Mouse (Mus musculus) brain, embryonic 14.5 days (tissue): Measurements from ENCODE around the gene Cilp.

Experiments used
- CTCF ChIP-seq: fragments of 200-500 bp; IDR thresholded peaks from 2 replicates; pipeline ENCODE4 v1.5.1; 2012; ENCODE audit warnings: inconsistent platforms, mild to moderate bottlenecking, moderate library complexity, borderline replicate concordance; ENCODE audit not compliant: insufficient read depth, insufficient read length; ENCODE audit errors: extremely low read depth
- POLR2A ChIP-seq: fragments of 200-500 bp; IDR thresholded peaks from 2 replicates; pipeline ENCODE4 v1.6.1; 2012; ENCODE audit warnings: mild to moderate bottlenecking, inconsistent platforms, borderline replicate concordance; ENCODE audit not compliant: poor library complexity, insufficient read depth, insufficient read length, severe bottlenecking; ENCODE audit errors: extremely low read depth

- TF ChIP-seq CTCF (no peak), POLR2A (no peak)
Observed at GRCm38 (mm10) chr9:65273873-65274272, 8.9 kb downstream of the Cilp start.
